Mouse (Mus musculus): ENCODE data around the gene D5Ertd579e.

GRCm38 (mm10) chr5:36730689-36731088 lies 34.9 kb upstream of the D5Ertd579e start:
- TF ChIP-seq POLR2A (IDR thresholded peaks at IDR 0.05; ENCODE audit: low read depth, low read length) (no peak), CTCF (IDR thresholded peaks at IDR 0.05; ENCODE audit: extremely low read depth, insufficient read length, insufficient replicate concordance, low read depth, low read length) (no peak)
